Mouse (Mus musculus) right cerebral cortex, postnatal 25 days (tissue): Measurements from ENCODE around the gene Gm7073.
A peak's percentile ranks its signal among the peaks of the same experiment; 100 is the strongest.

Experiments used
- DNase-seq: peaks from one replicate; pipeline ENCODE4 v3.0.0; 2022

The Gm7073 gene

GRCm38 (mm10) chrX:60539149-60539548 is at the start of gene Gm7073:
TSS of gene Gm7073 (minus strand) at chrX:60539249.
- no peak for DNase-seq

- no peak for DNase-seq
Measured at GRCm38 (mm10) chrX:60570539-60570938, 31.5 kb upstream of the Gm7073 start.

GRCm38 (mm10) chrX:60569047-60569446 is 30.0 kb upstream of the Gm7073 start:
- no peak for DNase-seq

GRCm38 (mm10) chrX:60555242-60555641 is 16.2 kb upstream of the Gm7073 start:
- DNase-seq, result no peak

GRCm38 (mm10) chrX:60547444-60548304 is 8.6 kb upstream of the Gm7073 start:
- DNase-seq, result peak; percentile 22

GRCm38 (mm10) chrX:60547098-60547443 is 8.0 kb upstream of the Gm7073 start:
- no peak for DNase-seq

GRCm38 (mm10) chrX:60545906-60546305 is 6.9 kb upstream of the Gm7073 start:
- DNase-seq, result no peak

- no peak for DNase-seq
Measured at GRCm38 (mm10) chrX:60545444-60545843, 6.4 kb upstream of the Gm7073 start.

- DNase-seq, result no peak
Measured at GRCm38 (mm10) chrX:60544098-60544497, 5.0 kb upstream of the Gm7073 start.

- no peak for DNase-seq
Measured at GRCm38 (mm10) chrX:60542901-60543300, 3.9 kb upstream of the Gm7073 start.

GRCm38 (mm10) chrX:60503995-60504394 is 35.1 kb downstream of the Gm7073 start:
- peak; percentile 3 for DNase-seq

GRCm38 (mm10) chrX:60497750-60498149 is 41.3 kb downstream of the Gm7073 start:
- DNase-seq, result no peak

GRCm38 (mm10) chrX:60495308-60495707 is 43.7 kb downstream of the Gm7073 start:
- no peak for DNase-seq

GRCm38 (mm10) chrX:60463786-60464185 is 75.3 kb downstream of the Gm7073 start:
- DNase-seq, result no peak

GRCm38 (mm10) chrX:60414563-60415111 is 124.4 kb downstream of the Gm7073 start:
- no peak for DNase-seq

- DNase-seq, result no peak
Measured at GRCm38 (mm10) chrX:60405681-60406080, 133.4 kb downstream of the Gm7073 start.

GRCm38 (mm10) chrX:60404668-60405044 is 134.4 kb downstream of the Gm7073 start:
- DNase-seq, result peak; percentile 84

- DNase-seq, result peak; percentile 52
Measured at GRCm38 (mm10) chrX:60403764-60404667, 135.0 kb downstream of the Gm7073 start.

GRCm38 (mm10) chrX:60403062-60403763 is 135.8 kb downstream of the Gm7073 start:
- peak; percentile 15 for DNase-seq

GRCm38 (mm10) chrX:60394292-60394691 is 144.8 kb downstream of the Gm7073 start:
- no peak for DNase-seq

GRCm38 (mm10) chrX:60386852-60387251 is 152.2 kb downstream of the Gm7073 start:
- DNase-seq, result no peak
